Mouse (Mus musculus) embryo, embryonic 10.5 days (tissue): ENCODE measurements at regions not wholly inside any gene's neighbourhood (a gene's known extent, or its start where the extent isn't known, plus 50 kb on each side); places are given as distances from the start of the nearest gene placed in this dataset.
"Not testable (repeated sequence)": the region's sequence is repeated elsewhere in the genome, so short reads cannot be mapped to it uniquely, and the experiment has no call there.

Experiments used
- DNase-seq: peaks from one replicate; pipeline ENCODE4 v3.0.0-alpha.2; 2015; ENCODE audit warnings: low spot score

DNA sequence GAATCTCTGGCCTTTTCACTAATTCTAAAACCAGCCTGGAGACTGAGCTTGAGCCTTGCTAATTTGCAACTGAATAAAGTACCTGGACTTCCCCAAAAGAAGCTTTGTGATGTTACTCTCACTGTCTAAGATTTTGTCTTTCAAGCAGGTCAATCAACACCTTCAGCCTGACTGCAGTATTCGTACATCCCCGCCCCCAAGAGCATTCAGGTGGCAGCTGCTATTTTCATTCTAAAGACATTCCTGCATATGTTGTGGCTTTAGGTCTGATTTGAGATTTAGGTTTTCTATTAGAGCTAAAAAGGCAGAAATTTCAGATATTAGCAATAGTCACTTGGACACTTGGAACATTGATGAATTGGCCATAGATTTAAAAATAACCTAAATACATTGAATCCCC is 1385.4 kb upstream of the 1700008P02Rik start:
- DNase-seq = not testable (repeated sequence)

DNA sequence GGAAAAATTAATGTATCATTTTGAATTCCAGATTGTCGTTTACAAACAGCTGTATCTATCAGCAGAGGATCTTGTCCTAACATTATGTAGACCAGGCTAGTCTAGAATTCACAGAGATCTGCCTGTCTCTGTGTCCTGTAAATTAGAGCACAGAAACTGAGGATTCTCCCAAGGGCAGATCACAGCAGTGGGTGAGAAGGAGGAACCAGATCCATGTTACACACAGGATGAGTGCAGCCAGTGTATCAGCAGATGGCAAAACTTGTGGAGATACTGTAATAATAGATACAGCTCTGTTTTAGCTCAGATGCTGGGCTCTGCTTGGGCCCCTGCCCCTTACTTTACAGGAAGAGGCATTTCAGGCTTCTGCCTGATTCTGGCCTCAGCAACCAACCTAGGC is 1384.0 kb upstream of the 1700008P02Rik start:
- no peak for DNase-seq

DNA sequence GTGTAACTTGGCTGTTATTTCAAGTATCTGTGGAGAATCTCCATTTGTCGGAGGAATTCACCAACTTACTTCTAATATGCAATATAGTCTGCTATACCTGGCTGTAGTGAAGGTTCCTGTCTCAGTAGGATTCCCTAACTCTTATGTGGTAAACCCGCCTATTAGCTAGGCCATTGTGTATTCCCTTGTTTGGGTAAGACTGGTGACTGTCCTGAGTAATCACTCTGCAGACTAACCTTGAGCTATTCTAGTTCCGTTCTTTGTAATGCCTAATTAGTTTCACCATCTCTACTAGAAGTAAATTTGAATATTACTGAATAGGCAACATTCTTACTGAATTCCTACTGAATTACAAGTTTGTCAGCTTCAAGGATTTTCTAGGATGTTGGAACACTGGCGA is 1380.8 kb upstream of the 1700008P02Rik start:
- no peak for DNase-seq

GRCm38 (mm10) chr3:7992322-7992721 is 1372.1 kb upstream of the 1700008P02Rik start:
- no peak for DNase-seq

DNA sequence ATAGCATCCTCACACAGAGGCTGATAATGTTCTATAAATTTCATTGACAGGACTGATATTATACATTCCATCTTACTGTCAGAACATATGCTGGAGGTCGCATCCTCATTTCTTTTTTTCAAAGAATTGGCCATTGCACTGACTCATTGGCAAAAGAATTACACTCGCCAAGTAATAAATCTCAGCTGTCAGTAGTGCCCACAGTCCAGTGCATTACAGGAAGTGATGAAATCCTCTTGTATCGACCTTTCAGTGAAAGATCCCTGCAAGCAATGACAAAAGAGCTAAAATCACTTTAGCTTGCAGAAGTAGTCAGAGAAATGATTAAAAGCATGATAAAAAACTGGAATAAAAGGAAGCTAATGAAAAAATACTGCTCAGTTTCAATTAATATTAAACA is 1353.0 kb upstream of the 1700008P02Rik start:
- no peak for DNase-seq

- DNase-seq = no peak
Observed at GRCm38 (mm10) chr3:7953911-7954310, 1333.7 kb upstream of the 1700008P02Rik start.

GRCm38 (mm10) chr3:7943646-7944381 is 1323.6 kb upstream of the 1700008P02Rik start:
- DNase-seq = peak; percentile 26
